16 mouse cellular contexts compared by ENCODE assay signal in the genomic region with DNA sequence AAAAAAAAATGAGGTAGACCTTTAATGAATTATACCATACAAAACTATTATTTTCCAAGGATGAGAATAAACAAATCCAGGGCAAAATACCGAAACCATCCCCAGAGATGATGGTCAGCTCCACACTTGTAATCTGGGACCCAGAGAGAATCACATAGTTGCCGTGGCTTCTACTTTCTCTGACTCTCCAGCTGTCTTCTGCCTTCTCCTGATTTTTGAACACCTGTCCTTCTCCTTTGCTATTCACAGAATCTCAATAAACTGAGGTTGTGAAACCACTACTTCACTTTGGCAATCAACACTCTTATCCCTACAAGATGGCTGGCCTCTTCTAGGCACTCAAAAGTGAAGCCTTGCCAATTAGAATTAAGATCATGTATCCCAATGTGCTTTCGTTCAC.
"Had no signal": no experiment of that assay in that cellular context is flagged by ENCODE, and none has a peak within 500 bp of the region (broad histone marks: within the 10 kb centered on the region; RNA-seq: fewer than 3 reads in every experiment).

No protein-coding gene starts in this region.

- H3K36me3 ChIP-seq: neural tube, embryonic 12.5 days; neural tube, embryonic 13.5 days; neural tube, embryonic 15.5 days; stomach, embryonic 15.5 days had no signal

- H3K27me3 ChIP-seq: neural tube, embryonic 12.5 days; neural tube, embryonic 13.5 days; neural tube, embryonic 15.5 days; stomach, embryonic 15.5 days had no signal

- H3K4me2 ChIP-seq: neural tube, embryonic 12.5 days; neural tube, embryonic 13.5 days; neural tube, embryonic 15.5 days; stomach, embryonic 15.5 days had no signal

- H3K4me3 ChIP-seq: neural tube, embryonic 12.5 days; neural tube, embryonic 13.5 days; neural tube, embryonic 15.5 days; stomach, embryonic 15.5 days had no signal

- DNase-seq: retina, postnatal 1 day; right cerebral cortex, adult 18-20 months; right cerebral cortex, postnatal 14 days; right cerebral cortex, postnatal 25 days; right cerebral cortex, postnatal 4 days; spleen, adult 18-20 months; thymus, adult 18-20 months; thymus, adult 2 months; thymus, postnatal 14 days; thymus, postnatal 25 days; thymus, postnatal 36 days; thymus, postnatal 4 days had no signal
